Comparison of ENCODE assay signal across 7 mouse cellular contexts in genomic region chr5:72168285-72168621, GRCm38 (mm10). TPM values are rescaled to one million over a fixed set of nuclear protein-coding genes. Genes with fewer than 3 reads are reported as not detected.
DNase-seq lines count a peak whose midpoint lies in the region; ATAC-seq lines count a peak whose summit lies in the region.

No protein-coding gene starts in this region.

- peak overlapping the region; percentile 68 for H3K4me2 ChIP-seq in lung, embryonic 15.5 days
- H3K4me2 ChIP-seq in forebrain, embryonic 12.5 days: peak overlapping the region; percentile 76
- peak overlapping the region; percentile 79 for H3K4me2 ChIP-seq in limb, embryonic 12.5 days
- H3K4me2 ChIP-seq in stomach, embryonic 14.5 days (replicated peaks; ENCODE audit: low read depth, low read length): peak overlapping the region; percentile 33

- H3K27ac ChIP-seq in lung, embryonic 15.5 days: peak overlapping the region; percentile 63
- no peak overlapping the region for H3K27ac ChIP-seq in forebrain, embryonic 12.5 days
- 0 out of 2 replicates have a peak overlapping the region, but pooled peaks have one; percentile 45 for H3K27ac ChIP-seq in limb, embryonic 12.5 days
- no peak overlapping the region for H3K27ac ChIP-seq in stomach, embryonic 14.5 days (ENCODE audit: low read length)

- H3K9me3 ChIP-seq in lung, embryonic 15.5 days: no peaks in the 10 kb centered on the region
- H3K9me3 ChIP-seq in forebrain, embryonic 12.5 days: no peaks in the 10 kb centered on the region
- H3K9me3 ChIP-seq in limb, embryonic 12.5 days: no peaks in the 10 kb centered on the region
- H3K9me3 ChIP-seq in stomach, embryonic 14.5 days (ENCODE audit: control insufficient read depth, low read depth, low read length): no peaks in the 10 kb centered on the region

- ATAC-seq in lung, embryonic 15.5 days (ENCODE audit: borderline replicate concordance, extremely low read depth, low FRiP score, low TSS enrichment): peak; percentile 68; the same call in 1 of the 2 replicates
- ATAC-seq in forebrain, embryonic 12.5 days (ENCODE audit: low FRiP score): peak; percentile 67; the same call in 1 of the 2 replicates
- peak; percentile 70 for ATAC-seq in limb, embryonic 12.5 days (ENCODE audit: insufficient number of reproducible peaks, insufficient read depth, low FRiP score, low TSS enrichment, low read depth)
- peak; percentile 53; the same call in 1 of the 2 replicates for ATAC-seq in stomach, embryonic 14.5 days (ENCODE audit: insufficient number of reproducible peaks, insufficient read depth, low FRiP score, low read depth)
- no peak for ATAC-seq in activated CD4-positive, CD25-positive, alpha-beta regulatory T cell, adult 4 months

- no peak overlapping the region for H3K9ac ChIP-seq in lung, embryonic 15.5 days
- H3K9ac ChIP-seq in forebrain, embryonic 12.5 days: no peak overlapping the region
- no peak overlapping the region for H3K9ac ChIP-seq in limb, embryonic 12.5 days (replicated peaks)
- no peak overlapping the region for H3K9ac ChIP-seq in stomach, embryonic 14.5 days (replicated peaks; ENCODE audit: low read depth, low read length)

- H3K36me3 ChIP-seq in lung, embryonic 15.5 days: peaks cover 3% of the 10 kb centered on the region; the same call in 1 of the 2 replicates
- H3K36me3 ChIP-seq in forebrain, embryonic 12.5 days (replicated peaks): peaks cover 6% of the 10 kb centered on the region; the same call in 1 of the 2 replicates
- peaks cover 15% of the 10 kb centered on the region; the same call in 1 of the 2 replicates for H3K36me3 ChIP-seq in limb, embryonic 12.5 days
- H3K36me3 ChIP-seq in stomach, embryonic 14.5 days (ENCODE audit: control insufficient read depth, insufficient read depth, low read length): no peaks in the 10 kb centered on the region

- WGBS in lung, embryonic 15.5 days: 0% methylated on average over 4 of the region's 4 CpGs
- WGBS in forebrain, embryonic 12.5 days: 0% methylated on average over 4 of the region's 4 CpGs
- 3% methylated on average over 4 of the region's 4 CpGs for WGBS in limb, embryonic 12.5 days
- WGBS in stomach, embryonic 14.5 days: 1% methylated on average over 4 of the region's 4 CpGs

- no peaks in the 10 kb centered on the region for H3K27me3 ChIP-seq in lung, embryonic 15.5 days
- H3K27me3 ChIP-seq in forebrain, embryonic 12.5 days: no peaks in the 10 kb centered on the region
- H3K27me3 ChIP-seq in limb, embryonic 12.5 days: no peaks in the 10 kb centered on the region
- no peaks in the 10 kb centered on the region for H3K27me3 ChIP-seq in stomach, embryonic 14.5 days (ENCODE audit: control insufficient read depth, insufficient read depth, low read length)

- H3K4me3 ChIP-seq in lung, embryonic 15.5 days: peak overlapping the region; percentile 85
- peak overlapping the region; percentile 76 for H3K4me3 ChIP-seq in forebrain, embryonic 12.5 days (replicated peaks)
- peak overlapping the region; percentile 73 for H3K4me3 ChIP-seq in limb, embryonic 12.5 days (replicated peaks)
- peak overlapping the region; percentile 75 for H3K4me3 ChIP-seq in stomach, embryonic 14.5 days (ENCODE audit: low read depth, low read length)

- peaks cover 10% of the 10 kb centered on the region for H3K4me1 ChIP-seq in lung, embryonic 15.5 days
- peaks cover 9% of the 10 kb centered on the region for H3K4me1 ChIP-seq in forebrain, embryonic 12.5 days
- peaks cover 9% of the 10 kb centered on the region for H3K4me1 ChIP-seq in limb, embryonic 12.5 days (replicated peaks)
- H3K4me1 ChIP-seq in stomach, embryonic 14.5 days (ENCODE audit: control insufficient read depth, insufficient read depth, low read length): peaks cover 8% of the 10 kb centered on the region

- DNase-seq in lung, postnatal 25 days (ENCODE audit: low spot score): no peak
- DNase-seq in thymus, adult 18-20 months: no peak

RNA-seq across cellular contexts. Expression of gene Commd8, which starts 0.3 kb away (rescaled TPM):
- 131 and 134 TPM in 2 replicates for polyA plus RNA-seq in lung, embryonic 15.5 days (2015; fragmentation: Nextera tagmentation; extraction: Ambion mirVana)
- 151 and 157 TPM in 2 replicates for polyA plus RNA-seq in forebrain, embryonic 12.5 days (2016; fragmentation: Nextera tagmentation; extraction: Ambion mirVana)
- polyA plus RNA-seq in limb, embryonic 12.5 days (2016; fragmentation: Nextera tagmentation; extraction: Ambion mirVana): 147 and 157 TPM in 2 replicates
- polyA plus RNA-seq in stomach, embryonic 14.5 days (2014; fragmentation: Nextera tagmentation; extraction: Ambion mirVana): 127 and 135 TPM in 2 replicates
- polyA plus RNA-seq in activated CD4-positive, CD25-positive, alpha-beta regulatory T cell, adult 4 months (2017; shearing (Covaris generic)): 100 to 1,000 TPM; 190 to 229 TPM

Comparison
In these comparisons a context has a peak if more than half of its experiments do, and no peak if none do; other contexts are left out.
1. H3K27ac ChIP-seq: peak in lung, embryonic 15.5 days (single experiment) and limb, embryonic 12.5 days (single experiment); none in forebrain, embryonic 12.5 days (single experiment) and stomach, embryonic 14.5 days (single experiment).
2. Peak in every context shown above with its lines, with median percentiles within 50 percentile points of each other: H3K4me2 ChIP-seq and H3K4me3 ChIP-seq.